Mouse (Mus musculus): ENCODE results near the gene Fam129a. TPM values are rescaled to one million over a fixed set of nuclear protein-coding genes. Genes with fewer than 3 reads are reported as not detected.

The Fam129a gene
- polyA plus RNA-seq, 1 experiment: 1.7 TPM

- H3K79me2 ChIP-seq (ENCODE audit: control insufficient read depth, insufficient read depth): no peaks in the 10 kb centered on the region
- no peaks in the 10 kb centered on the region for H3K79me3 ChIP-seq (ENCODE audit: low read depth)
- H3ac ChIP-seq (ENCODE audit: control insufficient read depth, insufficient read length, low read depth): no peak overlapping the region
- no peaks in the 10 kb centered on the region for H3K36me3 ChIP-seq (ENCODE audit: control insufficient read depth, insufficient read depth)
- no peak overlapping the region for H3K4me3 ChIP-seq (ENCODE audit: insufficient read depth, poor library complexity, severe bottlenecking)
- H3K27me3 ChIP-seq (ENCODE audit: control insufficient read depth, insufficient read depth, insufficient read length): no peaks in the 10 kb centered on the region
- no peak for TF ChIP-seq MYOD1 (IDR thresholded peaks at IDR 0.05; ENCODE audit: control insufficient read depth, insufficient read length, low read depth)
- TF ChIP-seq USF1 (IDR thresholded peaks at IDR 0.05; ENCODE audit: low read depth): no peak
- no peak for TF ChIP-seq MAX (IDR thresholded peaks at IDR 0.05)
- TF ChIP-seq CTCF (IDR thresholded peaks at IDR 0.05; ENCODE audit: control insufficient read depth, insufficient read depth, insufficient read length): no peak
- TF ChIP-seq MYOG (IDR thresholded peaks at IDR 0.05; ENCODE audit: control insufficient read depth, extremely low read depth, insufficient read length): no peak
Measured at GRCm38 (mm10) chr1:151717624-151718023, 146.6 kb downstream of the Fam129a start.

- Histone ChIP-seq H3K27me3 (ENCODE audit: control insufficient read depth, insufficient read depth, insufficient read length) (no peaks in the 10 kb centered on the region), H3K79me3 (ENCODE audit: low read depth) (no peaks in the 10 kb centered on the region), H3K79me2 (ENCODE audit: control insufficient read depth, insufficient read depth) (no peaks in the 10 kb centered on the region), H3K36me3 (ENCODE audit: control insufficient read depth, insufficient read depth) (no peaks in the 10 kb centered on the region), H3ac (ENCODE audit: control insufficient read depth, insufficient read length, low read depth) (no peak overlapping the region), H3K4me3 (ENCODE audit: insufficient read depth, poor library complexity, severe bottlenecking) (no peak overlapping the region)
- TF ChIP-seq USF1 (IDR thresholded peaks at IDR 0.05; ENCODE audit: low read depth): no peak
- no peak for TF ChIP-seq FOSL1 (IDR thresholded peaks at IDR 0.05; ENCODE audit: insufficient read depth, low read length, poor library complexity, severe bottlenecking)
- TF ChIP-seq MYOD1 (IDR thresholded peaks at IDR 0.05; ENCODE audit: control insufficient read depth, insufficient read length, low read depth): no peak
- TF ChIP-seq MAX (IDR thresholded peaks at IDR 0.05): no peak
- TF ChIP-seq MYOG (IDR thresholded peaks at IDR 0.05; ENCODE audit: control insufficient read depth, extremely low read depth, insufficient read length): no peak
- no peak for TF ChIP-seq CTCF (IDR thresholded peaks at IDR 0.05; ENCODE audit: control insufficient read depth, insufficient read depth, insufficient read length)
- TF ChIP-seq CEBPB (IDR thresholded peaks at IDR 0.05; ENCODE audit: low read depth): no peak
Measured at GRCm38 (mm10) chr1:151718575-151718974, 147.6 kb downstream of the Fam129a start.

GRCm38 (mm10) chr1:151719911-151720310 is 148.9 kb downstream of the Fam129a start:
- Histone ChIP-seq H3K79me3 (ENCODE audit: low read depth) (no peaks in the 10 kb centered on the region), H3K4me3 (ENCODE audit: insufficient read depth, poor library complexity, severe bottlenecking) (no peak overlapping the region), H3K79me2 (ENCODE audit: control insufficient read depth, insufficient read depth) (no peaks in the 10 kb centered on the region), H3K27me3 (ENCODE audit: control insufficient read depth, insufficient read depth, insufficient read length) (no peaks in the 10 kb centered on the region), H3K36me3 (ENCODE audit: control insufficient read depth, insufficient read depth) (no peaks in the 10 kb centered on the region), H3ac (ENCODE audit: control insufficient read depth, insufficient read length, low read depth) (no peak overlapping the region)
- TF ChIP-seq MAX (IDR thresholded peaks at IDR 0.05) (no peak), MYOG (IDR thresholded peaks at IDR 0.05; ENCODE audit: control insufficient read depth, extremely low read depth, insufficient read length) (no peak), USF1 (IDR thresholded peaks at IDR 0.05; ENCODE audit: low read depth) (no peak), CTCF (IDR thresholded peaks at IDR 0.05; ENCODE audit: control insufficient read depth, insufficient read depth, insufficient read length) (no peak), CEBPB (IDR thresholded peaks at IDR 0.05; ENCODE audit: low read depth) (no peak), MYOD1 (IDR thresholded peaks at IDR 0.05; ENCODE audit: control insufficient read depth, insufficient read length, low read depth) (no peak), FOSL1 (IDR thresholded peaks at IDR 0.05; ENCODE audit: insufficient read depth, low read length, poor library complexity, severe bottlenecking) (no peak)

GRCm38 (mm10) chr1:151720566-151720965 is 149.6 kb downstream of the Fam129a start:
- no peaks in the 10 kb centered on the region for H3K79me3 ChIP-seq (ENCODE audit: low read depth)
- no peaks in the 10 kb centered on the region for H3K79me2 ChIP-seq (ENCODE audit: control insufficient read depth, insufficient read depth)
- no peaks in the 10 kb centered on the region for H3K36me3 ChIP-seq (ENCODE audit: control insufficient read depth, insufficient read depth)
- no peaks in the 10 kb centered on the region for H3K27me3 ChIP-seq (ENCODE audit: control insufficient read depth, insufficient read depth, insufficient read length)
- H3ac ChIP-seq (ENCODE audit: control insufficient read depth, insufficient read length, low read depth): no peak overlapping the region
- no peak overlapping the region for H3K4me3 ChIP-seq (ENCODE audit: insufficient read depth, poor library complexity, severe bottlenecking)
- TF ChIP-seq FOSL1 (IDR thresholded peaks at IDR 0.05; ENCODE audit: insufficient read depth, low read length, poor library complexity, severe bottlenecking) (no peak), MYOD1 (IDR thresholded peaks at IDR 0.05; ENCODE audit: control insufficient read depth, insufficient read length, low read depth) (no peak), MYOG (IDR thresholded peaks at IDR 0.05; ENCODE audit: control insufficient read depth, extremely low read depth, insufficient read length) (no peak), USF1 (IDR thresholded peaks at IDR 0.05; ENCODE audit: low read depth) (no peak), CTCF (IDR thresholded peaks at IDR 0.05; ENCODE audit: control insufficient read depth, insufficient read depth, insufficient read length) (no peak), MAX (IDR thresholded peaks at IDR 0.05) (no peak), CEBPB (IDR thresholded peaks at IDR 0.05; ENCODE audit: low read depth) (no peak)

GRCm38 (mm10) chr1:151721357-151721983 is 150.5 kb downstream of the Fam129a start:
- H3K27me3 ChIP-seq (ENCODE audit: control insufficient read depth, insufficient read depth, insufficient read length): no peaks in the 10 kb centered on the region
- no peaks in the 10 kb centered on the region for H3K79me2 ChIP-seq (ENCODE audit: control insufficient read depth, insufficient read depth)
- no peak overlapping the region for H3ac ChIP-seq (ENCODE audit: control insufficient read depth, insufficient read length, low read depth)
- no peaks in the 10 kb centered on the region for H3K36me3 ChIP-seq (ENCODE audit: control insufficient read depth, insufficient read depth)
- no peak overlapping the region for H3K4me3 ChIP-seq (ENCODE audit: insufficient read depth, poor library complexity, severe bottlenecking)
- TF ChIP-seq USF1 (IDR thresholded peaks at IDR 0.05; ENCODE audit: low read depth): no peak
- TF ChIP-seq MYOG (IDR thresholded peaks at IDR 0.05; ENCODE audit: control insufficient read depth, extremely low read depth, insufficient read length): no peak
- no peak for TF ChIP-seq MYOD1 (IDR thresholded peaks at IDR 0.05; ENCODE audit: control insufficient read depth, insufficient read length, low read depth)
- no peak for TF ChIP-seq FOSL1 (IDR thresholded peaks at IDR 0.05; ENCODE audit: insufficient read depth, low read length, poor library complexity, severe bottlenecking)
- TF ChIP-seq MAX (IDR thresholded peaks at IDR 0.05): no peak
- no peak for TF ChIP-seq CEBPB (IDR thresholded peaks at IDR 0.05; ENCODE audit: low read depth)
- TF ChIP-seq CTCF (IDR thresholded peaks at IDR 0.05; ENCODE audit: control insufficient read depth, insufficient read depth, insufficient read length): no peak
- H3K79me3 ChIP-seq (ENCODE audit: low read depth): no peaks in the 10 kb centered on the region

Data from C2C12 (cell line).